19 mouse cellular contexts compared by ENCODE assay signal in genomic region chr9:106433389-106433788, GRCm38 (mm10). TPM values are rescaled to one million over a fixed set of nuclear protein-coding genes. Genes with fewer than 3 reads are reported as not detected.
A peak's percentile ranks its signal among the peaks of the same experiment; 100 is the strongest.
DNase-seq lines count a peak whose midpoint lies in the region; ATAC-seq and TF ChIP-seq lines count a peak whose summit lies in the region.
"Had no signal": no experiment of that assay in that cellular context is flagged by ENCODE, and none has a peak within 500 bp of the region (broad histone marks: within the 10 kb centered on the region; RNA-seq: fewer than 3 reads in every experiment).

No protein-coding gene starts in this region.

- H3K4me3 ChIP-seq in hindbrain, embryonic 10.5 days, result no peak overlapping the region
- H3K4me3 ChIP-seq in hindbrain, postnatal 0 days (ENCODE audit: low read length), result no peak overlapping the region
- H3K4me3 ChIP-seq in neural tube, embryonic 13.5 days, result no peak overlapping the region
- H3K4me3 ChIP-seq in neural tube, embryonic 15.5 days (replicated peaks), result no peak overlapping the region
- no peak overlapping the region for H3K4me3 ChIP-seq in intestine, embryonic 15.5 days (replicated peaks)
- H3K4me3 ChIP-seq: embryonic facial prominence, embryonic 12.5 days; forebrain, embryonic 13.5 days; heart, embryonic 10.5 days; midbrain, embryonic 15.5 days; stomach, embryonic 15.5 days had no signal

- H3K27me3 ChIP-seq in hindbrain, embryonic 10.5 days (ENCODE audit: insufficient read depth, poor library complexity, severe bottlenecking), result no peaks in the 10 kb centered on the region
- no peaks in the 10 kb centered on the region for H3K27me3 ChIP-seq in hindbrain, postnatal 0 days (ENCODE audit: insufficient read depth, low read length)
- H3K27me3 ChIP-seq in neural tube, embryonic 13.5 days, result no peaks in the 10 kb centered on the region
- no peaks in the 10 kb centered on the region for H3K27me3 ChIP-seq in neural tube, embryonic 15.5 days (replicated peaks)
- H3K27me3 ChIP-seq in intestine, embryonic 15.5 days (replicated peaks), result no peaks in the 10 kb centered on the region
- H3K27me3 ChIP-seq: embryonic facial prominence, embryonic 12.5 days; forebrain, embryonic 13.5 days; midbrain, embryonic 15.5 days; stomach, embryonic 15.5 days had no signal

- no peak overlapping the region for H3K9ac ChIP-seq in hindbrain, postnatal 0 days (replicated peaks; ENCODE audit: low read length)
- peak overlapping the region; percentile 17; the same call in 1 of the 2 replicates for H3K9ac ChIP-seq in neural tube, embryonic 13.5 days
- H3K9ac ChIP-seq in neural tube, embryonic 15.5 days (replicated peaks), result no peak overlapping the region
- H3K9ac ChIP-seq in intestine, embryonic 15.5 days, result no peak overlapping the region
- H3K9ac ChIP-seq: embryonic facial prominence, embryonic 12.5 days; forebrain, embryonic 13.5 days; midbrain, embryonic 15.5 days; stomach, embryonic 15.5 days had no signal

- 80% methylated on average over 7 of the region's 7 CpGs for WGBS in hindbrain, embryonic 10.5 days
- 72% methylated on average over 7 of the region's 7 CpGs for WGBS in hindbrain, postnatal 0 days
- 78% methylated on average over 7 of the region's 7 CpGs for WGBS in neural tube, embryonic 13.5 days
- WGBS in neural tube, embryonic 15.5 days, result 83% methylated on average over 7 of the region's 7 CpGs
- 62% methylated on average over 7 of the region's 7 CpGs for WGBS in intestine, embryonic 15.5 days

- no peak for DNase-seq in hindbrain, embryonic 10.5 days (ENCODE audit: low spot score)
- DNase-seq in hindbrain, postnatal 0 days (ENCODE audit: low spot score), result no peak
- peak; percentile 40 for DNase-seq in right cerebral cortex, postnatal 25 days
- no peak for DNase-seq in urinary bladder, adult 2 months (ENCODE audit: low spot score)
- DNase-seq in cerebellum, adult 9-11 months, result no peak
- DNase-seq: adrenal gland, postnatal 10 days; cerebellum, postnatal 25 days; gastrocnemius, postnatal 14 days; kidney, adult 11 months; spleen, adult 18-20 months had no signal

- no peaks in the 10 kb centered on the region for H3K9me3 ChIP-seq in hindbrain, embryonic 10.5 days
- H3K9me3 ChIP-seq in hindbrain, postnatal 0 days (ENCODE audit: low read length), result no peaks in the 10 kb centered on the region
- no peaks in the 10 kb centered on the region for H3K9me3 ChIP-seq in neural tube, embryonic 13.5 days
- no peaks in the 10 kb centered on the region for H3K9me3 ChIP-seq in neural tube, embryonic 15.5 days (replicated peaks)
- no peaks in the 10 kb centered on the region for H3K9me3 ChIP-seq in intestine, embryonic 15.5 days
- H3K9me3 ChIP-seq: embryonic facial prominence, embryonic 12.5 days; forebrain, embryonic 13.5 days; heart, embryonic 10.5 days; midbrain, embryonic 15.5 days; stomach, embryonic 15.5 days had no signal

- peak overlapping the region; percentile 29; the same call in 1 of the 2 replicates for H3K27ac ChIP-seq in hindbrain, embryonic 10.5 days
- no peak overlapping the region for H3K27ac ChIP-seq in hindbrain, postnatal 0 days
- no peak overlapping the region for H3K27ac ChIP-seq in neural tube, embryonic 13.5 days (replicated peaks)
- no peak overlapping the region for H3K27ac ChIP-seq in neural tube, embryonic 15.5 days (replicated peaks)
- H3K27ac ChIP-seq in intestine, embryonic 15.5 days, result 0 out of 2 replicates have a peak overlapping the region, but pooled peaks have one; percentile 9
- H3K27ac ChIP-seq: embryonic facial prominence, embryonic 12.5 days; forebrain, embryonic 13.5 days; heart, embryonic 10.5 days; midbrain, embryonic 15.5 days; stomach, embryonic 15.5 days had no signal

- peaks cover 47% of the 10 kb centered on the region for H3K4me1 ChIP-seq in hindbrain, embryonic 10.5 days (replicated peaks)
- peaks cover 11% of the 10 kb centered on the region for H3K4me1 ChIP-seq in hindbrain, postnatal 0 days (ENCODE audit: insufficient read depth, low read length)
- peaks cover 35% of the 10 kb centered on the region for H3K4me1 ChIP-seq in neural tube, embryonic 13.5 days (replicated peaks)
- H3K4me1 ChIP-seq in neural tube, embryonic 15.5 days, result peaks cover 46% of the 10 kb centered on the region
- H3K4me1 ChIP-seq in intestine, embryonic 15.5 days (replicated peaks), result peaks cover 40% of the 10 kb centered on the region

- no peak for TF ChIP-seq CTCF in hindbrain, postnatal 0 days (IDR thresholded peaks at IDR 0.05; ENCODE audit: low read depth)

- H3K36me3 ChIP-seq in hindbrain, embryonic 10.5 days, result peaks cover 56% of the 10 kb centered on the region
- H3K36me3 ChIP-seq in hindbrain, postnatal 0 days (ENCODE audit: insufficient read depth, low read length), result peaks cover 13% of the 10 kb centered on the region
- peaks cover 40% of the 10 kb centered on the region for H3K36me3 ChIP-seq in neural tube, embryonic 13.5 days
- H3K36me3 ChIP-seq in neural tube, embryonic 15.5 days, result peaks cover 25% of the 10 kb centered on the region
- H3K36me3 ChIP-seq in intestine, embryonic 15.5 days, result peaks cover 12% of the 10 kb centered on the region

- H3K4me2 ChIP-seq in hindbrain, postnatal 0 days (ENCODE audit: low read depth, low read length), result no peak overlapping the region
- no peak overlapping the region for H3K4me2 ChIP-seq in neural tube, embryonic 13.5 days
- no peak overlapping the region for H3K4me2 ChIP-seq in neural tube, embryonic 15.5 days
- H3K4me2 ChIP-seq in intestine, embryonic 15.5 days (replicated peaks), result no peak overlapping the region
- H3K4me2 ChIP-seq: embryonic facial prominence, embryonic 12.5 days; forebrain, embryonic 13.5 days; midbrain, embryonic 15.5 days; stomach, embryonic 15.5 days had no signal

- ATAC-seq in hindbrain, postnatal 0 days, result no peak
- no peak for ATAC-seq in neural tube, embryonic 13.5 days (ENCODE audit: low read depth)
- no peak for ATAC-seq in neural tube, embryonic 15.5 days (ENCODE audit: low FRiP score)
- no peak for ATAC-seq in intestine, embryonic 15.5 days
- ATAC-seq: forebrain, embryonic 13.5 days; lung, postnatal 0 days; midbrain, embryonic 15.5 days had no signal

RNA-seq across cellular contexts. Expression of gene Rpl29, which starts 4.1 kb away (rescaled TPM):
- polyA plus RNA-seq in hindbrain, embryonic 10.5 days (2016; fragmentation: Nextera tagmentation; extraction: Ambion mirVana), result 912 and 973 TPM in 2 replicates
- 691 and 792 TPM in 2 replicates for total RNA-seq in hindbrain, postnatal 0 days (2014; rRNA removed)
- 689 and 691 TPM in 2 replicates for polyA plus RNA-seq in hindbrain, postnatal 0 days (2015; fragmentation: Nextera tagmentation; extraction: Ambion mirVana)
- polyA plus RNA-seq in neural tube, embryonic 13.5 days (2015; fragmentation: Nextera tagmentation; extraction: Ambion mirVana), result 576 and 729 TPM in 2 replicates
- polyA plus RNA-seq in neural tube, embryonic 15.5 days (2015; fragmentation: Nextera tagmentation; extraction: Ambion mirVana), result 656 and 712 TPM in 2 replicates
- 981 and 1,002 TPM in 2 replicates for polyA plus RNA-seq in intestine, embryonic 15.5 days (2015; fragmentation: Nextera tagmentation; extraction: Ambion mirVana)
- 1,045 and 1,109 TPM in 2 replicates for polyA plus RNA-seq in urinary bladder, adult 2 months (2012; rRNA removed)

RNA-seq across cellular contexts. Expression of gene Acy1, which starts 4.7 kb away (rescaled TPM):
- polyA plus RNA-seq in hindbrain, embryonic 10.5 days (2016; fragmentation: Nextera tagmentation; extraction: Ambion mirVana), result 36.7 and 37.0 TPM in 2 replicates
- total RNA-seq in hindbrain, postnatal 0 days (2014; rRNA removed), result 19.3 and 28.0 TPM in 2 replicates
- polyA plus RNA-seq in hindbrain, postnatal 0 days (2015; fragmentation: Nextera tagmentation; extraction: Ambion mirVana), result 22.2 and 23.0 TPM in 2 replicates
- polyA plus RNA-seq in neural tube, embryonic 13.5 days (2015; fragmentation: Nextera tagmentation; extraction: Ambion mirVana), result 27.9 and 31.0 TPM in 2 replicates
- polyA plus RNA-seq in neural tube, embryonic 15.5 days (2015; fragmentation: Nextera tagmentation; extraction: Ambion mirVana), result 20.5 and 24.9 TPM in 2 replicates
- 47.7 and 48.7 TPM in 2 replicates for polyA plus RNA-seq in intestine, embryonic 15.5 days (2015; fragmentation: Nextera tagmentation; extraction: Ambion mirVana)
- polyA plus RNA-seq in urinary bladder, adult 2 months (2012; rRNA removed), result 7.8 and 10.2 TPM in 2 replicates

RNA-seq across cellular contexts. Expression of gene Abhd14b, which starts 13.9 kb away (rescaled TPM):
- 5.7 and 6.0 TPM in 2 replicates for polyA plus RNA-seq in hindbrain, embryonic 10.5 days (2016; fragmentation: Nextera tagmentation; extraction: Ambion mirVana)
- 20.6 and 26.8 TPM in 2 replicates for total RNA-seq in hindbrain, postnatal 0 days (2014; rRNA removed)
- 12.4 and 16.8 TPM in 2 replicates for polyA plus RNA-seq in hindbrain, postnatal 0 days (2015; fragmentation: Nextera tagmentation; extraction: Ambion mirVana)
- polyA plus RNA-seq in neural tube, embryonic 13.5 days (2015; fragmentation: Nextera tagmentation; extraction: Ambion mirVana), result 5.9 and 6.9 TPM in 2 replicates
- 10.0 and 13.6 TPM in 2 replicates for polyA plus RNA-seq in neural tube, embryonic 15.5 days (2015; fragmentation: Nextera tagmentation; extraction: Ambion mirVana)
- 25.4 and 31.8 TPM in 2 replicates for polyA plus RNA-seq in intestine, embryonic 15.5 days (2015; fragmentation: Nextera tagmentation; extraction: Ambion mirVana)
- 69.6 and 84.4 TPM in 2 replicates for polyA plus RNA-seq in urinary bladder, adult 2 months (2012; rRNA removed)

RNA-seq across cellular contexts. Expression of gene Abhd14a, which starts 14.1 kb away (rescaled TPM):
- polyA plus RNA-seq in hindbrain, embryonic 10.5 days (2016; fragmentation: Nextera tagmentation; extraction: Ambion mirVana), result 39.7 and 41.9 TPM in 2 replicates
- total RNA-seq in hindbrain, postnatal 0 days (2014; rRNA removed), result 59.6 and 62.1 TPM in 2 replicates
- 66.8 and 69.2 TPM in 2 replicates for polyA plus RNA-seq in hindbrain, postnatal 0 days (2015; fragmentation: Nextera tagmentation; extraction: Ambion mirVana)
- polyA plus RNA-seq in neural tube, embryonic 13.5 days (2015; fragmentation: Nextera tagmentation; extraction: Ambion mirVana), result 49.7 and 57.4 TPM in 2 replicates
- polyA plus RNA-seq in neural tube, embryonic 15.5 days (2015; fragmentation: Nextera tagmentation; extraction: Ambion mirVana), result 73.2 and 77.0 TPM in 2 replicates
- polyA plus RNA-seq in intestine, embryonic 15.5 days (2015; fragmentation: Nextera tagmentation; extraction: Ambion mirVana), result 49.1 and 51.0 TPM in 2 replicates
- 44.9 and 46.9 TPM in 2 replicates for polyA plus RNA-seq in urinary bladder, adult 2 months (2012; rRNA removed)

RNA-seq across cellular contexts. Expression of gene Pcbp4, which starts 19.7 kb away (rescaled TPM):
- 395 and 430 TPM in 2 replicates for polyA plus RNA-seq in hindbrain, embryonic 10.5 days (2016; fragmentation: Nextera tagmentation; extraction: Ambion mirVana)
- 623 and 719 TPM in 2 replicates for total RNA-seq in hindbrain, postnatal 0 days (2014; rRNA removed)
- 214 and 228 TPM in 2 replicates for polyA plus RNA-seq in hindbrain, postnatal 0 days (2015; fragmentation: Nextera tagmentation; extraction: Ambion mirVana)
- polyA plus RNA-seq in neural tube, embryonic 13.5 days (2015; fragmentation: Nextera tagmentation; extraction: Ambion mirVana), result 257 and 262 TPM in 2 replicates
- polyA plus RNA-seq in neural tube, embryonic 15.5 days (2015; fragmentation: Nextera tagmentation; extraction: Ambion mirVana), result 185 and 222 TPM in 2 replicates
- 43.7 and 49.5 TPM in 2 replicates for polyA plus RNA-seq in intestine, embryonic 15.5 days (2015; fragmentation: Nextera tagmentation; extraction: Ambion mirVana)
- 42.5 and 47.9 TPM in 2 replicates for polyA plus RNA-seq in urinary bladder, adult 2 months (2012; rRNA removed)

Comparison
In these comparisons a context has a peak if more than half of its experiments do, and no peak if none do; other contexts are left out.
1. H3K27ac ChIP-seq: peak in hindbrain, embryonic 10.5 days (single experiment) and intestine, embryonic 15.5 days (single experiment); none in hindbrain, postnatal 0 days (single experiment), neural tube, embryonic 13.5 days (single experiment) and neural tube, embryonic 15.5 days (single experiment).